Mouse (Mus musculus): ENCODE measurements around the gene Gipc2.

DNA sequence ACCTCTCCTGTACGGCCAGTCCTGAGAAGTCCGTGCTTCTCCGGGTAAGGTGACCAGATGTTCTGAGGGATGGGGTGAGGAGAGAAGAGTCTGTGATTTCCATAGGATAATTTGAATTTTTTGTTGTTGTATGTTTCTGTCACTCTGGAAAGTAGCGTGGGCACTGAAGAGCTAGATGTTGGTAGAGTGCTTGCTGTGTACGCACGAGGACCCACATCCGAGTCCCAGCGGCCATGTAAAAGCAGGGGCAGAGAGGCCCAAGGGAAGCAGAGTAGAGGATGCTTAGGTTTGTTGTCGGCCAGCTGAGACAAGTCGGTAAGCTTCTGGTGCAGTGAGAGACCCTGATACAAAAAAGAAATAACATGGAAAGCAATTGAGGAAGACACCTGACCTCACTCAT lies 2.0 kb upstream of the Gipc2 start:
- TF ChIP-seq POLR2A (IDR thresholded peaks at IDR 0.05; ENCODE audit: insufficient read depth, low read length) (no peak), CTCF (IDR thresholded peaks at IDR 0.05; ENCODE audit: low read depth, low read length) (no peak), EP300 (IDR thresholded peaks at IDR 0.05; ENCODE audit: insufficient read depth, low read depth, low read length) (no peak)
